Mouse (Mus musculus): ENCODE data around the gene F5.

F5 gene

GRCm38 (mm10) chr1:164151387-164152088 is at the start of gene F5:
TSS of gene F5 (plus strand) at chr1:164151838.
- peak; percentile 14 to 56 for DNase-seq

- no peak for DNase-seq
Measured at GRCm38 (mm10) chr1:164109763-164110162, 41.9 kb upstream of the F5 start.

GRCm38 (mm10) chr1:164110591-164111329 is 40.9 kb upstream of the F5 start:
- no peak for DNase-seq

- no peak for DNase-seq
Measured at GRCm38 (mm10) chr1:164114280-164114679, 37.4 kb upstream of the F5 start.

- peak; percentile 8 to 26 for DNase-seq
Measured at GRCm38 (mm10) chr1:164114947-164115493, 36.6 kb upstream of the F5 start, which contains the start of gene Selp. TSS of gene Selp (plus strand) at chr1:164115264.

- DNase-seq, result no peak
Measured at GRCm38 (mm10) chr1:164115647-164116046, 36.0 kb upstream of the F5 start.

- no peak for DNase-seq
Measured at GRCm38 (mm10) chr1:164117869-164118268, 33.8 kb upstream of the F5 start.

GRCm38 (mm10) chr1:164119892-164120776 is 31.5 kb upstream of the F5 start:
- no peak for DNase-seq

- DNase-seq, result no peak
Measured at GRCm38 (mm10) chr1:164120777-164121158, 30.9 kb upstream of the F5 start.

- no peak for DNase-seq
Measured at GRCm38 (mm10) chr1:164123836-164124235, 27.8 kb upstream of the F5 start.

- no peak for DNase-seq
Measured at GRCm38 (mm10) chr1:164130013-164130412, 21.6 kb upstream of the F5 start.

GRCm38 (mm10) chr1:164132609-164133008 is 19.0 kb upstream of the F5 start:
- no peak for DNase-seq

GRCm38 (mm10) chr1:164134101-164134500 is 17.5 kb upstream of the F5 start:
- DNase-seq, result no peak

- no peak for DNase-seq
Measured at GRCm38 (mm10) chr1:164135360-164135759, 16.3 kb upstream of the F5 start.

- no peak for DNase-seq
Measured at GRCm38 (mm10) chr1:164135960-164136359, 15.7 kb upstream of the F5 start.

- DNase-seq, result no peak
Measured at GRCm38 (mm10) chr1:164136636-164137035, 15.0 kb upstream of the F5 start.

GRCm38 (mm10) chr1:164138365-164139130 is 13.1 kb upstream of the F5 start:
- DNase-seq, result peak; percentile 69 to 91

- DNase-seq, result no peak
Measured at GRCm38 (mm10) chr1:164139464-164139863, 12.2 kb upstream of the F5 start.

- peak in 1 of 2 experiments; percentile 28 for DNase-seq
Measured at GRCm38 (mm10) chr1:164149083-164149482, 2.6 kb upstream of the F5 start.

GRCm38 (mm10) chr1:164152836-164153235 is 1.2 kb downstream of the F5 start:
- no peak for DNase-seq

GRCm38 (mm10) chr1:164154983-164155382 is 3.3 kb downstream of the F5 start:
- DNase-seq, result no peak

GRCm38 (mm10) chr1:164158571-164158970 is 6.9 kb downstream of the F5 start:
- DNase-seq, result no peak
